Mouse (Mus musculus): ENCODE results near the gene Anp32b. TPM values are rescaled to one million over a fixed set of nuclear protein-coding genes. Genes with fewer than 3 reads are reported as not detected.

The Anp32b gene
- polyA plus RNA-seq, 1 experiment from 2014 or later, result 50.2 TPM

- Histone ChIP-seq H3K36me3 (ENCODE audit: control insufficient read depth, insufficient read depth, low read length) (no peaks in the 10 kb centered on the region), H3K4me3 (ENCODE audit: low read depth, low read length) (no peak overlapping the region), H3K4me1 (ENCODE audit: control insufficient read depth, insufficient read depth, low read length) (no peaks in the 10 kb centered on the region), H3K27me3 (ENCODE audit: control insufficient read depth, insufficient read depth, low read length) (no peaks in the 10 kb centered on the region), H3K27ac (ENCODE audit: low read depth, low read length) (no peak overlapping the region), H3K9me3 (ENCODE audit: control insufficient read depth, low read length) (no peaks in the 10 kb centered on the region), H3K4me2 (ENCODE audit: low read depth, low read length) (no peak overlapping the region), H3K9ac (replicated peaks; ENCODE audit: low read depth, low read length) (no peak overlapping the region)
- no peak for ATAC-seq (ENCODE audit: low read depth)
- 84% methylated on average over 8 of the region's 8 CpGs for whole genome bisulfite sequencing
Observed at GRCm38 (mm10) chr4:46422625-46423024, 28.1 kb upstream of the Anp32b start.

DNA sequence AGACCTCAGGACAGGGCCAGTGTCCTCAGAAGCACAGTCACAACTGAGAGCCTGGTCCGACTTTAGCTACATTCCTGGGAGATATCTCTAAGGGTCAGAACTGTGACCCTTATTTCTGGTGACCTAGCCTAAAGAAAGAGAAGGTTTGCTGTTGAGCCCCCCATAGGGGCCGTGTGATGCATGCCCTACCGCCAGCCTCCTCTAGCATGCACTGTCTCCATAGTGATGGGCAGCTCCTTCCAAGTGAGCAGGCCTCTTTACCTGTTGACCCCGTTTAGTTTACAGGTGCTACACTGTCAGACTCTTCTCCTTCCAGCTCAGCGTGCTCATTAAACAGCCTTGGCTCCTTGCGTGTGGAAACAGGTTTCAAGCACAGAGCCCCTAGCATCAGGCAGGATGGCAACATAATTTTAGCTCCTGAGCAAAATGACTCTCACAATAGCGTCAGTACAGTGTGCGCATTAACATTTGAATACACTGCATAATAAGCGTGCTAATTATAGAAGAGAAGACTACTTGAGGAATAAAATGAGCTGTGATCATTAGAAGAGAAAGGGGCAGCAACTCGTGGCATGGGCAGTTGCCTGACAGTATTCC, 21.7 kb upstream of the Anp32b start:
- 38% methylated on average over 10 of the region's 10 CpGs for WGBS
- H3K9me3 ChIP-seq (ENCODE audit: control insufficient read depth, low read length), result no peaks in the 10 kb centered on the region
- ATAC-seq (ENCODE audit: low read depth), result no peak
- no peaks in the 10 kb centered on the region for H3K36me3 ChIP-seq (ENCODE audit: control insufficient read depth, insufficient read depth, low read length)
- H3K27ac ChIP-seq (ENCODE audit: low read depth, low read length), result no peak overlapping the region
- no peaks in the 10 kb centered on the region for H3K27me3 ChIP-seq (ENCODE audit: control insufficient read depth, insufficient read depth, low read length)
- H3K4me3 ChIP-seq (ENCODE audit: low read depth, low read length), result no peak overlapping the region
- H3K9ac ChIP-seq (replicated peaks; ENCODE audit: low read depth, low read length), result no peak overlapping the region
- H3K4me1 ChIP-seq (ENCODE audit: control insufficient read depth, insufficient read depth, low read length), result no peaks in the 10 kb centered on the region
- H3K4me2 ChIP-seq (ENCODE audit: low read depth, low read length), result no peak overlapping the region

GRCm38 (mm10) chr4:46432339-46433036, 18.2 kb upstream of the Anp32b start:
- 89% methylated on average over 12 of the region's 12 CpGs for WGBS

GRCm38 (mm10) chr4:46442501-46442900, 8.2 kb upstream of the Anp32b start:
- H3K9ac ChIP-seq (replicated peaks; ENCODE audit: low read depth, low read length), result no peak overlapping the region
- H3K4me3 ChIP-seq (ENCODE audit: low read depth, low read length), result no peak overlapping the region
- H3K36me3 ChIP-seq (ENCODE audit: control insufficient read depth, insufficient read depth, low read length), result no peaks in the 10 kb centered on the region
- 64% methylated on average over 4 of the region's 4 CpGs for WGBS
- H3K9me3 ChIP-seq (ENCODE audit: control insufficient read depth, low read length), result no peaks in the 10 kb centered on the region
- no peak for ATAC-seq (ENCODE audit: low read depth)
- H3K4me1 ChIP-seq (ENCODE audit: control insufficient read depth, insufficient read depth, low read length), result no peaks in the 10 kb centered on the region
- H3K27ac ChIP-seq (ENCODE audit: low read depth, low read length), result no peak overlapping the region
- H3K27me3 ChIP-seq (ENCODE audit: control insufficient read depth, insufficient read depth, low read length), result no peaks in the 10 kb centered on the region
- H3K4me2 ChIP-seq (ENCODE audit: low read depth, low read length), result no peak overlapping the region

More at GRCm38 (mm10) chr4:46432339-46433036, 18.2 kb upstream of the Anp32b start:
- H3K4me1 ChIP-seq (ENCODE audit: control insufficient read depth, insufficient read depth, low read length), result no peaks in the 10 kb centered on the region
- no peak overlapping the region for H3K4me3 ChIP-seq (ENCODE audit: low read depth, low read length)
- no peaks in the 10 kb centered on the region for H3K27me3 ChIP-seq (ENCODE audit: control insufficient read depth, insufficient read depth, low read length)
- no peak overlapping the region for H3K4me2 ChIP-seq (ENCODE audit: low read depth, low read length)
- no peaks in the 10 kb centered on the region for H3K9me3 ChIP-seq (ENCODE audit: control insufficient read depth, low read length)
- ATAC-seq (ENCODE audit: low read depth), result no peak
- no peak overlapping the region for H3K27ac ChIP-seq (ENCODE audit: low read depth, low read length)
- no peaks in the 10 kb centered on the region for H3K36me3 ChIP-seq (ENCODE audit: control insufficient read depth, insufficient read depth, low read length)
- H3K9ac ChIP-seq (replicated peaks; ENCODE audit: low read depth, low read length), result no peak overlapping the region

GRCm38 (mm10) chr4:46445237-46445945, 5.3 kb upstream of the Anp32b start:
- H3K27me3 ChIP-seq (ENCODE audit: control insufficient read depth, insufficient read depth, low read length), result no peaks in the 10 kb centered on the region
- no peak overlapping the region for H3K27ac ChIP-seq (ENCODE audit: low read depth, low read length)
- H3K9me3 ChIP-seq (ENCODE audit: control insufficient read depth, low read length), result no peaks in the 10 kb centered on the region
- WGBS, result 62% methylated on average over 9 of the region's 9 CpGs
- H3K9ac ChIP-seq (replicated peaks; ENCODE audit: low read depth, low read length), result no peak overlapping the region
- H3K4me3 ChIP-seq (ENCODE audit: low read depth, low read length), result no peak overlapping the region
- H3K4me1 ChIP-seq (ENCODE audit: control insufficient read depth, insufficient read depth, low read length), result no peaks in the 10 kb centered on the region
- H3K4me2 ChIP-seq (ENCODE audit: low read depth, low read length), result no peak overlapping the region
- no peaks in the 10 kb centered on the region for H3K36me3 ChIP-seq (ENCODE audit: control insufficient read depth, insufficient read depth, low read length)
- no peak for ATAC-seq (ENCODE audit: low read depth)

GRCm38 (mm10) chr4:46447461-46447860, 3.2 kb upstream of the Anp32b start:
- ATAC-seq (ENCODE audit: low read depth), result no peak

DNA sequence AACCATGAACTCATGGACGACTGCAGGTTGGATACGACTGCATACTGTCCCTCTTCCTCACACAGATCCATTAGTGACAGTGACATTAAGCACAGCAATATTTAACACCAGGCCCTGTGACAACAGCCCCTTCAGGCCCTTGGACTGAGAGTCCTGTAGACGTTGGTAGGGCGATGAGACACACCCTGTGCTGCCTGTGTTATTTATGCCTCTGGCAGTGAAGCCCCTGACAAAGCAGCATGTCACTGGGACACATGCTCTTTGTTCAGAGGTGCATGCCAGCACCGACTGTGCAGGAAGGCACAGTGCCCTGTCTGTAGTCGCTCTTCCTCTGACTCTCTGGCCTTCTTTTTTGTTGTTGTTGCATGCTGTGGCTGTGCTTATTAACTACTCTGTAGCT, 1.8 kb upstream of the Anp32b start:
- no peaks in the 10 kb centered on the region for H3K9me3 ChIP-seq (ENCODE audit: control insufficient read depth, low read length)
- no peak overlapping the region for H3K4me2 ChIP-seq (ENCODE audit: low read depth, low read length)
- no peak overlapping the region for H3K4me3 ChIP-seq (ENCODE audit: low read depth, low read length)
- 22% methylated on average over 6 of the region's 6 CpGs for WGBS
- no peak overlapping the region for H3K9ac ChIP-seq (replicated peaks; ENCODE audit: low read depth, low read length)
- H3K27me3 ChIP-seq (ENCODE audit: control insufficient read depth, insufficient read depth, low read length), result no peaks in the 10 kb centered on the region
- peaks cover 12% of the 10 kb centered on the region for H3K4me1 ChIP-seq (ENCODE audit: control insufficient read depth, insufficient read depth, low read length)
- no peak overlapping the region for H3K27ac ChIP-seq (ENCODE audit: low read depth, low read length)
- ATAC-seq (ENCODE audit: low read depth), result no peak
- no peaks in the 10 kb centered on the region for H3K36me3 ChIP-seq (ENCODE audit: control insufficient read depth, insufficient read depth, low read length)

More at GRCm38 (mm10) chr4:46447461-46447860, 3.2 kb upstream of the Anp32b start:
- H3K36me3 ChIP-seq (ENCODE audit: control insufficient read depth, insufficient read depth, low read length), result no peaks in the 10 kb centered on the region
- H3K27me3 ChIP-seq (ENCODE audit: control insufficient read depth, insufficient read depth, low read length), result no peaks in the 10 kb centered on the region
- H3K4me3 ChIP-seq (ENCODE audit: low read depth, low read length), result no peak overlapping the region
- no peak overlapping the region for H3K4me2 ChIP-seq (ENCODE audit: low read depth, low read length)
- H3K4me1 ChIP-seq (ENCODE audit: control insufficient read depth, insufficient read depth, low read length), result peaks cover 2% of the 10 kb centered on the region
- H3K9ac ChIP-seq (replicated peaks; ENCODE audit: low read depth, low read length), result no peak overlapping the region
- no peak overlapping the region for H3K27ac ChIP-seq (ENCODE audit: low read depth, low read length)
- WGBS, result 76% methylated on average over 1 of the region's 1 CpGs
- no peaks in the 10 kb centered on the region for H3K9me3 ChIP-seq (ENCODE audit: control insufficient read depth, low read length)

GRCm38 (mm10) chr4:46450020-46450518, 633 bp upstream of the Anp32b start:
- Histone ChIP-seq H3K9ac (replicated peaks; ENCODE audit: low read depth, low read length) (peak overlapping the region; percentile 93), H3K4me2 (ENCODE audit: low read depth, low read length) (peak overlapping the region; percentile 89), H3K4me3 (ENCODE audit: low read depth, low read length) (peak overlapping the region; percentile 86), H3K27me3 (ENCODE audit: control insufficient read depth, insufficient read depth, low read length) (no peaks in the 10 kb centered on the region), H3K4me1 (ENCODE audit: control insufficient read depth, insufficient read depth, low read length) (peaks cover 12% of the 10 kb centered on the region), H3K36me3 (ENCODE audit: control insufficient read depth, insufficient read depth, low read length) (no peaks in the 10 kb centered on the region), H3K9me3 (ENCODE audit: control insufficient read depth, low read length) (no peaks in the 10 kb centered on the region), H3K27ac (ENCODE audit: low read depth, low read length) (peak overlapping the region; percentile 97; the same call in 1 of the 2 replicates)
- WGBS, result 28% methylated on average over 7 of the region's 7 CpGs
- ATAC-seq (ENCODE audit: low read depth), result no peak
